In genomic region chrX:143902300-143902699, GRCm38 (mm10) we compare ENCODE assay signal across 13 mouse cellular contexts. TPM values are rescaled to one million over a fixed set of nuclear protein-coding genes. Genes with fewer than 3 reads are reported as not detected.
DNase-seq lines count a peak whose midpoint lies in the region; ATAC-seq and TF ChIP-seq lines count a peak whose summit lies in the region.
"Had no signal": no experiment of that assay in that cellular context is flagged by ENCODE, and none has a peak within 500 bp of the region (broad histone marks: within the 10 kb centered on the region; RNA-seq: fewer than 3 reads in every experiment).

No protein-coding gene starts in this region.

- WGBS in hindbrain, postnatal 0 days, result 33% methylated on average over 8 of the region's 8 CpGs
- 29% methylated on average over 8 of the region's 8 CpGs for WGBS in midbrain, embryonic 13.5 days
- WGBS in kidney, embryonic 14.5 days, result 59% methylated on average over 8 of the region's 8 CpGs
- 58% methylated on average over 8 of the region's 8 CpGs for whole genome bisulfite sequencing in lung, postnatal 0 days

- no peaks in the 10 kb centered on the region for H3K4me1 ChIP-seq in hindbrain, postnatal 0 days (ENCODE audit: insufficient read depth, low read length)
- peaks cover 43% of the 10 kb centered on the region for H3K4me1 ChIP-seq in midbrain, embryonic 13.5 days (replicated peaks)
- no peaks in the 10 kb centered on the region for H3K4me1 ChIP-seq in kidney, embryonic 14.5 days (ENCODE audit: control insufficient read depth, insufficient read depth, low read length)
- H3K4me1 ChIP-seq in lung, postnatal 0 days (ENCODE audit: insufficient read depth, low read depth, low read length), result no peaks in the 10 kb centered on the region

- peak; percentile 42 for DNase-seq in right cerebral cortex, adult 18-20 months
- no peak for DNase-seq in right cerebral cortex, postnatal 4 days
- DNase-seq in hindbrain, postnatal 0 days (ENCODE audit: low spot score), result peak; percentile 62
- no peak for DNase-seq in spleen, postnatal 4 days (ENCODE audit: low spot score in 2 of 2)
- DNase-seq in lung, postnatal 0 days (ENCODE audit: low spot score), result no peak
- no peak for DNase-seq in adrenal gland, postnatal 14 days
- DNase-seq: gastrocnemius, postnatal 36 days; lung, adult 2 months had no signal

- peak overlapping the region; percentile 58; the same call in 1 of the 2 replicates for H3K27ac ChIP-seq in hindbrain, postnatal 0 days
- peak overlapping the region; percentile 86 for H3K27ac ChIP-seq in midbrain, embryonic 13.5 days
- H3K27ac ChIP-seq in kidney, embryonic 14.5 days (ENCODE audit: low read depth, low read length), result no peak overlapping the region
- H3K27ac ChIP-seq in lung, postnatal 0 days (ENCODE audit: low read length), result no peak overlapping the region
- H3K27ac ChIP-seq: stomach, postnatal 0 days had no signal

- H3K4me3 ChIP-seq in hindbrain, postnatal 0 days (ENCODE audit: low read length), result no peak overlapping the region
- H3K4me3 ChIP-seq in midbrain, embryonic 13.5 days (replicated peaks), result no peak overlapping the region
- H3K4me3 ChIP-seq in kidney, embryonic 14.5 days (ENCODE audit: low read length), result no peak overlapping the region
- H3K4me3 ChIP-seq in lung, postnatal 0 days (ENCODE audit: low read depth, low read length), result no peak overlapping the region

- H3K9me3 ChIP-seq in hindbrain, postnatal 0 days (ENCODE audit: low read length), result no peaks in the 10 kb centered on the region
- H3K9me3 ChIP-seq in midbrain, embryonic 13.5 days, result no peaks in the 10 kb centered on the region
- no peaks in the 10 kb centered on the region for H3K9me3 ChIP-seq in kidney, embryonic 14.5 days (ENCODE audit: control insufficient read depth, low read length)
- H3K9me3 ChIP-seq in lung, postnatal 0 days (ENCODE audit: low read length), result no peaks in the 10 kb centered on the region

- no peak overlapping the region for H3K9ac ChIP-seq in hindbrain, postnatal 0 days (replicated peaks; ENCODE audit: low read length)
- peak overlapping the region; percentile 39 for H3K9ac ChIP-seq in midbrain, embryonic 13.5 days (replicated peaks)
- H3K9ac ChIP-seq in kidney, embryonic 14.5 days (ENCODE audit: low read depth, low read length), result no peak overlapping the region
- no peak overlapping the region for H3K9ac ChIP-seq in lung, postnatal 0 days (replicated peaks; ENCODE audit: low read depth)

- no peak for TF ChIP-seq EP300 in lung, postnatal 0 days (IDR thresholded peaks at IDR 0.05)

- H3K36me3 ChIP-seq in hindbrain, postnatal 0 days (ENCODE audit: insufficient read depth, low read length), result no peaks in the 10 kb centered on the region
- no peaks in the 10 kb centered on the region for H3K36me3 ChIP-seq in midbrain, embryonic 13.5 days
- no peaks in the 10 kb centered on the region for H3K36me3 ChIP-seq in kidney, embryonic 14.5 days (ENCODE audit: control insufficient read depth, insufficient read depth, low read length)
- H3K36me3 ChIP-seq in lung, postnatal 0 days (ENCODE audit: insufficient read depth, low read length), result no peaks in the 10 kb centered on the region

- ATAC-seq in hindbrain, postnatal 0 days, result peak; percentile 92
- ATAC-seq in midbrain, embryonic 13.5 days, result peak; percentile 93
- ATAC-seq in kidney, embryonic 14.5 days (ENCODE audit: low FRiP score, low TSS enrichment), result no peak
- no peak for ATAC-seq in lung, postnatal 0 days
- ATAC-seq: inflammation-experienced regulatory T-cells, adult 6 months had no signal

- no peaks in the 10 kb centered on the region for H3K27me3 ChIP-seq in hindbrain, postnatal 0 days (ENCODE audit: insufficient read depth, low read length)
- peaks cover 4% of the 10 kb centered on the region; the same call in 1 of the 2 replicates for H3K27me3 ChIP-seq in midbrain, embryonic 13.5 days
- H3K27me3 ChIP-seq in kidney, embryonic 14.5 days (ENCODE audit: control insufficient read depth, insufficient read depth, low read length), result no peaks in the 10 kb centered on the region
- no peaks in the 10 kb centered on the region; the same call in 1 of the 2 replicates for H3K27me3 ChIP-seq in lung, postnatal 0 days (replicated peaks; ENCODE audit: insufficient read depth, low read length)
- H3K27me3 ChIP-seq: CH12.LX had no signal

- no peak for TF ChIP-seq CTCF in hindbrain, postnatal 0 days (IDR thresholded peaks at IDR 0.05; ENCODE audit: low read depth)
- no peak for TF ChIP-seq CTCF in lung, postnatal 0 days (IDR thresholded peaks at IDR 0.05)

- H3K4me2 ChIP-seq in hindbrain, postnatal 0 days (ENCODE audit: low read depth, low read length), result no peak overlapping the region
- H3K4me2 ChIP-seq in midbrain, embryonic 13.5 days (replicated peaks), result peak overlapping the region; percentile 38
- H3K4me2 ChIP-seq in kidney, embryonic 14.5 days (replicated peaks; ENCODE audit: low read depth, low read length), result no peak overlapping the region
- no peak overlapping the region for H3K4me2 ChIP-seq in lung, postnatal 0 days (replicated peaks; ENCODE audit: low read depth, low read length)

RNA-seq across cellular contexts. Expression of gene Dcx, which starts 30.8 kb away (rescaled TPM):
- 178 and 200 TPM in 2 replicates for total RNA-seq in hindbrain, postnatal 0 days (2014; rRNA removed)
- polyA plus RNA-seq in hindbrain, postnatal 0 days (2015; fragmentation: Nextera tagmentation; extraction: Ambion mirVana), result 103 and 120 TPM in 2 replicates
- polyA plus RNA-seq in midbrain, embryonic 13.5 days (2015; fragmentation: Nextera tagmentation; extraction: Ambion mirVana), result 262 and 264 TPM in 2 replicates
- 4.5 and 6.9 TPM in 2 replicates for polyA plus RNA-seq in kidney, embryonic 14.5 days (2014; fragmentation: Nextera tagmentation; extraction: Ambion mirVana)
- 0.18 and 0.23 TPM in 2 replicates for polyA plus RNA-seq in lung, postnatal 0 days (2015; fragmentation: Nextera tagmentation; extraction: Ambion mirVana)
- total RNA-seq in adrenal gland, postnatal 14 days (2021), result 0.93 and 1.2 TPM in 2 replicates
- total RNA-seq: CH12.LX; gastrocnemius, postnatal 36 days had no signal
- polyA plus RNA-seq: inflammation-experienced regulatory T-cells, adult 6 months; lung, adult 2 months had no signal

Comparison
In these comparisons a context has a peak if more than half of its experiments do, and no peak if none do; other contexts are left out.
1. DNase-seq: peak in right cerebral cortex, adult 18-20 months (single experiment) and hindbrain, postnatal 0 days (single experiment); none in right cerebral cortex, postnatal 4 days (single experiment), spleen, postnatal 4 days (0 of 2), lung, postnatal 0 days (single experiment) and adrenal gland, postnatal 14 days (single experiment).
2. ATAC-seq: peak in hindbrain, postnatal 0 days (single experiment) and midbrain, embryonic 13.5 days (single experiment); none in kidney, embryonic 14.5 days (single experiment) and lung, postnatal 0 days (single experiment).
3. H3K27ac ChIP-seq: peak in hindbrain, postnatal 0 days (single experiment) and midbrain, embryonic 13.5 days (single experiment); none in kidney, embryonic 14.5 days (single experiment) and lung, postnatal 0 days (single experiment).
4. RNA of gene Dcx, which starts 30.8 kb away (polyA plus RNA-seq): 262 to 264 TPM in midbrain, embryonic 13.5 days and 103 to 120 TPM in hindbrain, postnatal 0 days; 4.5 to 6.9 TPM in kidney, embryonic 14.5 days and 0.18 to 0.23 TPM in lung, postnatal 0 days; every median in the first group is over 10 times any median in the second.